Mouse (Mus musculus) lung, postnatal 0 days (tissue): ENCODE measurements at regions not wholly inside any gene's neighbourhood (a gene's known extent, or its start where the extent isn't known, plus 50 kb on each side); places are given as distances from the start of the nearest gene placed in this dataset.

Source experiments
- ATAC-seq: fragments of 200-750 bp; cut with Nextera tagmentation; 2 replicates; pipeline ENCODE4 v1.8.0; 2017; ENCODE audit warnings: moderate library complexity
- DNase-seq: peaks from one replicate; pipeline ENCODE4 v3.0.0-alpha.2; 2016; ENCODE audit warnings: low spot score
- H3K27ac ChIP-seq: fragments of 300-500 bp; sonication (generic); 2 replicates; pipeline ENCODE4 v1.5.1; 2014; ENCODE audit warnings: antibody characterized with exemption, mild to moderate bottlenecking, low read length, mixed read lengths
- H3K27me3 ChIP-seq: fragments of 300-500 bp; sonication (generic); replicated peaks from 2 replicates; pipeline ENCODE4 v1.6.1; 2014; ENCODE audit warnings: low read length, mixed read lengths; ENCODE audit not compliant: insufficient read depth
- H3K36me3 ChIP-seq: fragments of 300-500 bp; sonication (generic); 2 replicates; pipeline ENCODE4 v1.6.1; 2014; ENCODE audit warnings: low read length, mixed read lengths; ENCODE audit not compliant: insufficient read depth
- H3K4me1 ChIP-seq: fragments of 300-500 bp; sonication (generic); 2 replicates; pipeline ENCODE4 v1.6.1; 2014; ENCODE audit warnings: antibody characterized with exemption, low read depth, low read length, mixed read lengths; ENCODE audit not compliant: insufficient read depth
- H3K4me2 ChIP-seq: fragments of 300-500 bp; sonication (generic); replicated peaks from 2 replicates; pipeline ENCODE4 v1.6.1; 2014; ENCODE audit warnings: low read depth, mild to moderate bottlenecking, low read length, moderate library complexity, mixed read lengths
- H3K4me3 ChIP-seq: fragments of 300-500 bp; sonication (generic); 2 replicates; pipeline ENCODE4 v1.5.1; 2014; ENCODE audit warnings: low read depth, low read length
- H3K9ac ChIP-seq: fragments of 300-500 bp; sonication (generic); replicated peaks from 2 replicates; pipeline ENCODE4 v1.6.1; 2014; ENCODE audit warnings: low read depth, mild to moderate bottlenecking
- H3K9me3 ChIP-seq: fragments of 300-500 bp; sonication (generic); 2 replicates; pipeline ENCODE4 v1.6.1; 2016; ENCODE audit warnings: low read length, mixed read lengths
- CTCF ChIP-seq: IDR thresholded peaks from 2 replicates; pipeline ENCODE4 v1.5.1; 2016; ENCODE audit warnings: antibody characterized with exemption, mild to moderate bottlenecking
- EP300 ChIP-seq: IDR thresholded peaks from 2 replicates; pipeline ENCODE4 v1.6.1; 2016; ENCODE audit warnings: antibody characterized with exemption, mild to moderate bottlenecking, control low read depth
- WGBS: fragments of 180-500 bp; shearing (Covaris S2); extraction: QIAGEN DNeasy Blood & Tissue Kit; methylation state at CpG from one replicate; pipeline ENCODE4 v1.1.7; 2014; 5-methylcytosine and 5-hydroxymethylcytosine counted together

- Histone ChIP-seq H3K9me3 (no peaks in the 10 kb centered on the region), H3K4me3 (no peak overlapping the region), H3K27me3 (no peaks in the 10 kb centered on the region), H3K36me3 (no peaks in the 10 kb centered on the region; the same call in 1 of the 2 replicates), H3K27ac (no peak overlapping the region), H3K9ac (no peak overlapping the region), H3K4me2 (no peak overlapping the region), H3K4me1 (no peaks in the 10 kb centered on the region)
- 74% methylated on average over 3 of the region's 3 CpGs for WGBS
- TF ChIP-seq EP300 (no peak), CTCF (no peak)
- DNase-seq = no peak
- no peak for ATAC-seq
Observed at GRCm38 (mm10) chr5:37980692-37981091, 57.9 kb upstream of the Stx18 start.

- DNase-seq = no peak
- H3K27me3 ChIP-seq = no peaks in the 10 kb centered on the region
- H3K36me3 ChIP-seq = no peaks in the 10 kb centered on the region
- H3K4me1 ChIP-seq = no peaks in the 10 kb centered on the region
- no peak overlapping the region for H3K4me3 ChIP-seq
- no peak overlapping the region for H3K9ac ChIP-seq
- no peak overlapping the region for H3K4me2 ChIP-seq
- no peak for ATAC-seq
- WGBS = 23% methylated on average over 4 of the region's 4 CpGs
- TF ChIP-seq EP300 = no peak
- no peak for TF ChIP-seq CTCF
- no peaks in the 10 kb centered on the region for H3K9me3 ChIP-seq
- no peak overlapping the region for H3K27ac ChIP-seq
Observed at GRCm38 (mm10) chr5:37976943-37977434, 61.6 kb upstream of the Stx18 start.

- Histone ChIP-seq H3K9me3 (no peaks in the 10 kb centered on the region), H3K4me2 (no peak overlapping the region), H3K36me3 (no peaks in the 10 kb centered on the region), H3K27ac (no peak overlapping the region), H3K4me1 (no peaks in the 10 kb centered on the region), H3K4me3 (no peak overlapping the region), H3K27me3 (peaks cover 2% of the 10 kb centered on the region; the same call in 1 of the 2 replicates), H3K9ac (no peak overlapping the region)
- WGBS = 85% methylated on average over 7 of the region's 7 CpGs
- ATAC-seq = no peak
- no peak for DNase-seq
- TF ChIP-seq EP300 (no peak), CTCF (no peak)
Observed at GRCm38 (mm10) chr5:37972980-37973545, 65.5 kb upstream of the Stx18 start.

- DNase-seq (no peak), ATAC-seq (no peak)
- TF ChIP-seq EP300 (no peak), CTCF (no peak)
- WGBS = 42% methylated on average over 11 of the region's 11 CpGs
- Histone ChIP-seq H3K36me3 (no peaks in the 10 kb centered on the region), H3K4me2 (no peak overlapping the region), H3K4me3 (no peak overlapping the region), H3K27ac (no peak overlapping the region), H3K4me1 (no peaks in the 10 kb centered on the region), H3K9me3 (no peaks in the 10 kb centered on the region), H3K9ac (no peak overlapping the region), H3K27me3 (peaks cover 13% of the 10 kb centered on the region)
Observed at GRCm38 (mm10) chr5:37971724-37972123, 66.8 kb upstream of the Stx18 start.

GRCm38 (mm10) chr5:37968596-37968995 lies 69.9 kb upstream of the Stx18 start:
- Histone ChIP-seq H3K27me3 (peaks cover 16% of the 10 kb centered on the region), H3K4me3 (no peak overlapping the region), H3K4me1 (no peaks in the 10 kb centered on the region), H3K9me3 (no peaks in the 10 kb centered on the region), H3K4me2 (no peak overlapping the region), H3K27ac (no peak overlapping the region), H3K36me3 (no peaks in the 10 kb centered on the region), H3K9ac (no peak overlapping the region)
- ATAC-seq (no peak), DNase-seq (no peak)
- no peak for TF ChIP-seq CTCF
- no peak for TF ChIP-seq EP300
- WGBS = 15% methylated on average over 10 of the region's 10 CpGs

- no peaks in the 10 kb centered on the region for H3K36me3 ChIP-seq
- ATAC-seq (no peak), DNase-seq (no peak)
- TF ChIP-seq CTCF (no peak), EP300 (no peak)
- whole genome bisulfite sequencing = 2% methylated on average over 14 of the region's 14 CpGs
- no peak overlapping the region for H3K4me2 ChIP-seq
- no peaks in the 10 kb centered on the region for H3K4me1 ChIP-seq
- H3K9ac ChIP-seq = no peak overlapping the region
- no peaks in the 10 kb centered on the region for H3K9me3 ChIP-seq
- peaks cover 16% of the 10 kb centered on the region for H3K27me3 ChIP-seq
- no peak overlapping the region for H3K27ac ChIP-seq
- H3K4me3 ChIP-seq = no peak overlapping the region
Observed at GRCm38 (mm10) chr5:37967914-37968375, 70.6 kb upstream of the Stx18 start.
